In the genomic region with DNA sequence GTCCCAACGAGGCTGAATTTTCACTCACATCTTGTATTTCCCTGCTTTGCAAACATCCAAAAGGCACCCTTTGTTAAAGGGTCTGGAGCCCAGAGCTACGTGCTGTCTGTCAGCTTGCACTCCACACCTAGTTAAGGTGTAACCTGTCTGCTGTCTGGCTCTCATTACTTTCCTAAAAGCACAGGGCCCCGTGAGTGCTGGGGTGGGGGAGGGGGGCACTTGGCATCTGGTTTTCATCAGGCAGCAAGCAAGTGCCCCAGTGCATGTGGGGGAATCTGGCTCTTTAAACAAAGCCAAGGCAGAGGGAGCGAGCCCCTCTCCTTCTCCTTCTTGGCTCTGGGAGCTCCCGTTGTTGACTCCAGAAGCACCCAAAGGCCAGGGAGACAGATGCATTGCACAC, we compare ENCODE assay signal across 10 mouse cellular contexts. TPM values are rescaled to one million over a fixed set of nuclear protein-coding genes. Genes with fewer than 3 reads are reported as not detected.
A peak's percentile ranks its signal among the peaks of the same experiment; 100 is the strongest.
DNase-seq lines count a peak whose midpoint lies in the region; ATAC-seq lines count a peak whose summit lies in the region.
"Had no signal": no experiment of that assay in that cellular context is flagged by ENCODE, and none has a peak within 500 bp of the region (broad histone marks: within the 10 kb centered on the region; RNA-seq: fewer than 3 reads in every experiment).

No protein-coding gene starts in this region.

- H3K9me3 ChIP-seq in kidney, embryonic 16.5 days (ENCODE audit: low read length), result no peaks in the 10 kb centered on the region
- no peaks in the 10 kb centered on the region for H3K9me3 ChIP-seq in kidney, embryonic 14.5 days (ENCODE audit: control insufficient read depth, low read length)
- H3K9me3 ChIP-seq in neural tube, embryonic 11.5 days (ENCODE audit: control insufficient read depth, low read length), result no peaks in the 10 kb centered on the region
- H3K9me3 ChIP-seq: G1E had no signal

- peak overlapping the region; percentile 37 for H3K27ac ChIP-seq in kidney, embryonic 16.5 days (ENCODE audit: low read length)
- no peak overlapping the region for H3K27ac ChIP-seq in kidney, embryonic 14.5 days (ENCODE audit: low read depth, low read length)
- peak overlapping the region; percentile 64; the same call in 1 of the 2 replicates for H3K27ac ChIP-seq in neural tube, embryonic 11.5 days (ENCODE audit: low read depth, low read length)

- no peak overlapping the region for H3K4me2 ChIP-seq in kidney, embryonic 16.5 days (replicated peaks; ENCODE audit: low read depth, low read length)
- H3K4me2 ChIP-seq in kidney, embryonic 14.5 days (replicated peaks; ENCODE audit: low read depth, low read length), result no peak overlapping the region
- no peak overlapping the region for H3K4me2 ChIP-seq in neural tube, embryonic 11.5 days (ENCODE audit: low read depth)

- no peaks in the 10 kb centered on the region for H3K27me3 ChIP-seq in kidney, embryonic 16.5 days (ENCODE audit: insufficient read depth, low read length)
- no peaks in the 10 kb centered on the region for H3K27me3 ChIP-seq in kidney, embryonic 14.5 days (ENCODE audit: control insufficient read depth, insufficient read depth, low read length)
- no peaks in the 10 kb centered on the region for H3K27me3 ChIP-seq in neural tube, embryonic 11.5 days (ENCODE audit: control insufficient read depth, insufficient read depth, low read length)

- no peak overlapping the region for H3K4me3 ChIP-seq in kidney, embryonic 16.5 days (ENCODE audit: low read length)
- no peak overlapping the region for H3K4me3 ChIP-seq in kidney, embryonic 14.5 days (ENCODE audit: low read length)
- H3K4me3 ChIP-seq in neural tube, embryonic 11.5 days (ENCODE audit: low read depth, low read length), result no peak overlapping the region

- H3K4me1 ChIP-seq in kidney, embryonic 16.5 days (ENCODE audit: insufficient read depth, low read length), result peaks cover 65% of the 10 kb centered on the region
- peaks cover 55% of the 10 kb centered on the region for H3K4me1 ChIP-seq in kidney, embryonic 14.5 days (ENCODE audit: control insufficient read depth, insufficient read depth, low read length)
- H3K4me1 ChIP-seq in neural tube, embryonic 11.5 days (ENCODE audit: control insufficient read depth, insufficient read depth, low read length), result peaks cover 57% of the 10 kb centered on the region

- H3K36me3 ChIP-seq in kidney, embryonic 16.5 days (ENCODE audit: insufficient read depth, low read length), result no peaks in the 10 kb centered on the region
- H3K36me3 ChIP-seq in kidney, embryonic 14.5 days (ENCODE audit: control insufficient read depth, insufficient read depth, low read length), result no peaks in the 10 kb centered on the region
- H3K36me3 ChIP-seq in neural tube, embryonic 11.5 days (ENCODE audit: control insufficient read depth, insufficient read depth, low read length), result no peaks in the 10 kb centered on the region

- WGBS in kidney, embryonic 16.5 days, result 32% methylated on average over 5 of the region's 5 CpGs
- WGBS in kidney, embryonic 14.5 days, result 27% methylated on average over 5 of the region's 5 CpGs
- 42% methylated on average over 5 of the region's 5 CpGs for WGBS in neural tube, embryonic 11.5 days

- H3K9ac ChIP-seq in kidney, embryonic 16.5 days (replicated peaks; ENCODE audit: low read length), result no peak overlapping the region
- H3K9ac ChIP-seq in kidney, embryonic 14.5 days (ENCODE audit: low read depth, low read length), result no peak overlapping the region
- no peak overlapping the region for H3K9ac ChIP-seq in neural tube, embryonic 11.5 days (ENCODE audit: low read length)

- peak; percentile 74 for DNase-seq in embryo, embryonic 11.5 days (ENCODE audit: low read depth, low spot score)
- DNase-seq in forelimb bud, embryonic 11.5 days (ENCODE audit: low read depth, low spot score), result peak; percentile 96
- peak; percentile 62 for DNase-seq in neural tube, embryonic 11.5 days (ENCODE audit: low spot score)
- no peak for DNase-seq in thymus, postnatal 25 days
- no peak for DNase-seq in cerebellum, adult 8-10 months
- DNase-seq: adrenal gland, adult 8-10 months; cerebellum, adult 2 months had no signal

- no peak for ATAC-seq in kidney, embryonic 16.5 days (ENCODE audit: low FRiP score, low TSS enrichment)
- no peak for ATAC-seq in kidney, embryonic 14.5 days (ENCODE audit: low FRiP score, low TSS enrichment)
- ATAC-seq in neural tube, embryonic 11.5 days (ENCODE audit: insufficient read depth, low FRiP score, low TSS enrichment), result no peak

RNA-seq across cellular contexts. Expression of a gene that starts 18.5 kb away (rescaled TPM):
- 24.8 and 26.1 TPM in 2 replicates for polyA plus RNA-seq in kidney, embryonic 16.5 days (2015; fragmentation: Nextera tagmentation; extraction: Ambion mirVana)
- polyA plus RNA-seq in kidney, embryonic 14.5 days (2014; fragmentation: Nextera tagmentation; extraction: Ambion mirVana), result 15.1 and 16.9 TPM in 2 replicates
- polyA plus RNA-seq in neural tube, embryonic 11.5 days (2014; fragmentation: Nextera tagmentation; extraction: Ambion mirVana), result 22.7 and 24.6 TPM in 2 replicates

Comparison
In these comparisons a context has a peak if more than half of its experiments do, and no peak if none do; other contexts are left out.
1. DNase-seq: peak in embryo, embryonic 11.5 days (single experiment), forelimb bud, embryonic 11.5 days (single experiment) and neural tube, embryonic 11.5 days (single experiment); none in thymus, postnatal 25 days (single experiment) and cerebellum, adult 8-10 months (single experiment).